Mouse (Mus musculus): ENCODE results near the gene Smok3a. TPM values are rescaled to one million over a fixed set of nuclear protein-coding genes. Genes with fewer than 3 reads are reported as not detected.
"Not testable (repeated sequence)": the region's sequence is repeated elsewhere in the genome, so short reads cannot be mapped to it uniquely, and the experiment has no call there.

The Smok3a gene
- polyA plus RNA-seq, 1 experiment from 2014 or later: not detected

DNA sequence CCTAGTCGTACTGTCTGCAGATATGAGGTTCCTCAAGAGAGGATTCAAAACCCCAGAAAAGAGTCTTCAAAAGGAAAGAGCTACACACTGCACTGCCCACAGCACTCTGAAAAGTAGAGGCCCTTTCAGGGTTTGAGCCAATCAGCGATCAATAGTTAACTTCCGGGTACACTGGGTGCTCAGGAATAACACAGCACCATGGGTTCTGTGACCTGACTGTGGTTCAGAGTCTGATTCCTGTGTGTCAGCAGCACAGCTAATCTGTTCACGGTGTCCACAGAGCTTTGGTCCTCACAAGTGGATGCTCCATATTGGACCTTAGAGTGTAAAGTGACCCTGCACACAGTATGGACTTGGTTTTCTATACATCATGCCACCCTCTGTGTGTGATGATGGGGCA, 1.5 kb upstream of the Smok3a start:
- not testable (repeated sequence) for H3K9ac ChIP-seq; H3K4me1 ChIP-seq; H3K27ac ChIP-seq; H3K4me3 ChIP-seq; H3K9me3 ChIP-seq; H3K36me3 ChIP-seq; H3K27me3 ChIP-seq; H3K4me2 ChIP-seq; ATAC-seq (ENCODE audit: borderline replicate concordance, extremely low read depth, low FRiP score, low TSS enrichment)
- WGBS: 82% methylated on average over 4 of the region's 4 CpGs

DNA sequence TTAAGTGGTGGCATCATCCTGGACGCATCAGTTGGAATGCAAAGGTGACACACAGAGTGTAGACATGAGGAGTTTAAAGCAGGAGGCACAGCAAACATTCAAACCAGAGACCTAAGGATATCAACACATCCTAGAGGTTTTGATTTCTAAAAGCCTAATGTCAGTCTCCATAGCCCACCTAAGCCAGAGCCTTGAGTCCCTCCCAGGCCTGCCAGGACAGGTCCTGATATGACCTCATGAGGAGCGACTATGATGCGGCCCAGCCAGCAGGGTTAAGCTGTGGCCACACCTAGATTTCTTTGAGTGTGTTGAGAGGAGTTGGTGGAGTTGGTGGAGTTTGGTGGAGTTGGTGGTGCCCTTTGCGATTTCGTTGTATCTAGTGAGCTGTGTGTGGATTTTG, 31.8 kb downstream of the Smok3a start, which contains the start of gene Smok3c:
Gene Smok3c, plus strand, starts transcription at position 301 of the 400 bp plus-strand sequence.
- not testable (repeated sequence) for H3K9ac ChIP-seq; H3K4me2 ChIP-seq; H3K4me1 ChIP-seq; H3K4me3 ChIP-seq; ATAC-seq (ENCODE audit: borderline replicate concordance, extremely low read depth, low FRiP score, low TSS enrichment); H3K27ac ChIP-seq; H3K27me3 ChIP-seq; H3K36me3 ChIP-seq; H3K9me3 ChIP-seq
- WGBS: no CpG with 5 or more reads among the region's 5 CpGs

DNA sequence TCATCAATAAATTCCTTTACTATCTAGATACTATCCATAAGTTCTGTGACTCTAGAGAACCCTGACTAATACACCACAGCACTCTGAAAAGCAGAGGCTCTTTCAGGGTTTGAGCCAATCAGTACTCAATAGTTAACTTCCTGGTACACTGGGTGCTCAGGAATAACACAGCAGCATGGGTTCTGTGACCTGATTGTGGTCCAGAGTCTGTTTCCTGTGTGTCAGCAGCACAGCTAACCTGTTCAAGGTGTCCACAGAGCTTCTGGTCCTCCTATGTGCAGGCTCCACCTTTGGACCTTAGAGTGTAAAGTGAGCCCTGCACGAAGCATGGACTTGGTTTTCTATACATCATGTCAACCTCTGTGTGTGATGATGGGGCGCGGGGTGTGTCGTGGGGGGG, 52.7 kb downstream of the Smok3a start:
- H3K4me1 ChIP-seq: no peaks in the 10 kb centered on the region
- H3K9ac ChIP-seq: no peak overlapping the region
- H3K9me3 ChIP-seq: no peaks in the 10 kb centered on the region
- no peak overlapping the region for H3K27ac ChIP-seq
- H3K4me3 ChIP-seq: no peak overlapping the region
- 75% methylated on average over 4 of the region's 4 CpGs for WGBS
- H3K27me3 ChIP-seq: no peaks in the 10 kb centered on the region
- no peak overlapping the region for H3K4me2 ChIP-seq
- no peak for ATAC-seq (ENCODE audit: borderline replicate concordance, extremely low read depth, low FRiP score, low TSS enrichment)
- no peaks in the 10 kb centered on the region for H3K36me3 ChIP-seq

DNA sequence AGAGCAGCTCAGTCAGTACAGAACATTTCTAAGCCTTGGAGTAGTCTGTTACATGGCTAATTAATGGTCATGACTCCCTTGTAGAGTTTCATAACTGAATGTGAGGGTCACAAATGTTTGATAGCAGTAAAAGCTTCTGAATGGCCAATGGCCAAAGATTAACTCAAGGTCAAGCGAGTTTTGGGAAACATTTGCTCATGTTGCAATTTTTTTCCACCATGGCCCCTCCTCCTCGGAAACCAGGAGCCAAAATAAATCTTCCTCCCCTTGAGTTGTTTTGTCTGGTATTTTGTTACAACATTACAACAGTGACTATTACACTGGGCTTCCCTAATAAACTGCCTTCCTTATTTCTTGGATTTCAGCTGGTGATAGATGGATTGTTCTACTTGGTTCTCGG, 54.6 kb downstream of the Smok3a start:
- ATAC-seq (ENCODE audit: borderline replicate concordance, extremely low read depth, low FRiP score, low TSS enrichment): no peak
- Histone ChIP-seq H3K27ac (no peak overlapping the region), H3K4me3 (no peak overlapping the region), H3K4me2 (no peak overlapping the region), H3K9me3 (no peaks in the 10 kb centered on the region), H3K9ac (no peak overlapping the region), H3K4me1 (no peaks in the 10 kb centered on the region), H3K36me3 (no peaks in the 10 kb centered on the region), H3K27me3 (no peaks in the 10 kb centered on the region)
- 60% methylated on average over 3 of the region's 3 CpGs for WGBS

DNA sequence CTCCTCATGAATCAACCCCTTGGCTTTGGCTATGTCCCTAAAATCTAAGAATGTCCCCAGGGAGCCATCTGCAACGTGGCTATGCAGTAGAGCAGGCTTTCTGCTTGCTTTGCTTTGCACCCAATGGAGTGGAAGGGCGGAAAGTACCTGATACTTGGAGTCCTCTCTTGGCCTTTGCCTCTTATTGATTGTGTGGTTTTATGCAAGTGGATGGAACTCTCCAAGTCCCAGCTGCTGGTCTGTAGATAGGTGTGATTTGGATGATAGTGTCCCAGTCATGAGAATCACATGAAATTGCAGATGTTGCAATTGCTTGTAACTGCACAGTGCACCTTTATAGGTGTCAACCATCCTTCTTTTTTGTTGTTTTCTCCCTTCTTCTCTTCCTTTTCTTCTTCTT, 55.1 kb downstream of the Smok3a start:
- H3K4me3 ChIP-seq: no peak overlapping the region
- H3K4me1 ChIP-seq: no peaks in the 10 kb centered on the region
- H3K9ac ChIP-seq: no peak overlapping the region
- no peak overlapping the region for H3K4me2 ChIP-seq
- ATAC-seq (ENCODE audit: borderline replicate concordance, extremely low read depth, low FRiP score, low TSS enrichment): no peak
- H3K9me3 ChIP-seq: no peaks in the 10 kb centered on the region
- no peak overlapping the region for H3K27ac ChIP-seq
- 56% methylated on average over 2 of the region's 2 CpGs for WGBS
- no peaks in the 10 kb centered on the region for H3K27me3 ChIP-seq
- no peaks in the 10 kb centered on the region for H3K36me3 ChIP-seq

DNA sequence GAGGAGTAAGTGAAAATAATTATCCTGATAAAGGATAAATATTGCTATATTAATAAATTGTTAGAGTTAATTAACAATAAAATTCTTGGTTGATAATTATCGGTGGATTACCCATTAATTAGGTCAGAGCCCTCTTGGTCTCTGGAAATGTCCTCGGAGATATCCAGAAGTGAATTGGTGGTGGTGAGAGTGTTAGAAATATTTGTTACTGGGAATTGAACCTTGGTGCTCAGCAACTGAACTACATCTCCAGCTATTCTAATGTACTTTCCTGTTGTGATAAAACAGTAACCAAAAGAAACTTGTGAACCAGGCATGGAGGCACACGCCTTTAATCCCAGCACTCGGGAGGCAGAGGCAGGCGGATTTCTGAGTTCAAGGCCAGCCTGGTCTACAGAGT, 59.4 kb downstream of the Smok3a start:
- Histone ChIP-seq H3K9ac (no peak overlapping the region), H3K27me3 (no peaks in the 10 kb centered on the region), H3K27ac (no peak overlapping the region), H3K36me3 (no peaks in the 10 kb centered on the region), H3K4me1 (no peaks in the 10 kb centered on the region), H3K9me3 (no peaks in the 10 kb centered on the region), H3K4me3 (no peak overlapping the region), H3K4me2 (no peak overlapping the region)
- ATAC-seq (ENCODE audit: borderline replicate concordance, extremely low read depth, low FRiP score, low TSS enrichment): no peak
- WGBS: 84% methylated on average over 5 of the region's 5 CpGs

DNA sequence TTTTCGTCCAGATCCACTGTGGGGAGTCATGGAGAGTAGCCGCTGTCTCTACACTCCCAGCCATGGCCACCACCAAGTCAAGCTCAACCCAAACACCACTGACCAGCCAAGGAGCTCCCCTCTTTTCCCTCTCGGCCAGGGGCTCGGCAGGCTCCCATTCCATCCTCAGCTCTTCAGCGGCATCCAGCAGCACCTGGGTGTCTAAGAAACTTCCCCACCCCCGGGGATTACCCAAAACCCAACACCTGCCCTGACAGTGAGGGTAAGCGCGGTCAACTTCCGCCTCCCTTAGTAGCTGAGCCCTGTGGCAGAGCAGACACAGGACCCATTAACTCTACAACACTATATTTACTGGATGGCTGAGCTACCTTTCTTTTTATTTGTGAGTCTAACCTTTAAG, 60.4 kb downstream of the Smok3a start:
- ATAC-seq (ENCODE audit: borderline replicate concordance, extremely low read depth, low FRiP score, low TSS enrichment): no peak

DNA sequence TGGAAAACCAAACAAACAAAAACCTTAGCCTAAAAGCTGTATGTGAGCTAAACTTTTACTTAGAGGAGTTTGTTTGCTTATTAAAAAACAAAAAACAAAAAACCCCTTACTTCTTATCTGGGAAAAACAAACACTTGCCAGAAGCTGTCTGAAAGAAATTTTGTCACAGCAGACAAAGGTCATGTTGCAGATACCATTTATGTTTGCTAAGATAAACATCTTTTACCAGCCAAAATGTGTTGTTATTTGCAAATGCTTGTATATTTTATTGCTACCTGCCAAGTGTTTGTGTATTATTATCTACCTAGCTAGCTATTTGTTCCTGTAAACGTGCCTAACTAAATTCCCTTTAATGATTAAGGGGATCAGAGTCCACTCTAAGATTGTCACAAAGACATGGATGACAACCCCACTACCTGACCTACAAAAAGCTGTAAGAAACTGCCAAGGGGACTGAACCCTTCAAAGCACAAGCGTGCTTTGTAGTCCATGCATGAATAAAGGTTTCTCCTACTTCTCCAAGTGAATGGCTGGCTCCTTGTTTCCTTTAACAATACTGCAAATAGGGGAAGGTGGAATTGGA, 62.3 kb downstream of the Smok3a start:
- H3K4me2 ChIP-seq: no peak overlapping the region
- H3K9ac ChIP-seq: no peak overlapping the region
- no peaks in the 10 kb centered on the region for H3K27me3 ChIP-seq
- H3K36me3 ChIP-seq: 0 out of 2 replicates have a peak, but pooled peaks cover 5% of the 10 kb centered on the region
- H3K4me3 ChIP-seq: no peak overlapping the region
- no peak for ATAC-seq (ENCODE audit: borderline replicate concordance, extremely low read depth, low FRiP score, low TSS enrichment)
- H3K27ac ChIP-seq: no peak overlapping the region
- 53% methylated on average over 2 of the region's 2 CpGs for WGBS
- H3K4me1 ChIP-seq: peaks cover 9% of the 10 kb centered on the region
- no peaks in the 10 kb centered on the region for H3K9me3 ChIP-seq

More for the DNA sequence above, 60.4 kb downstream of the Smok3a start:
- Histone ChIP-seq H3K9ac (no peak overlapping the region), H3K4me2 (no peak overlapping the region), H3K4me1 (peaks cover 3% of the 10 kb centered on the region; the same call in 1 of the 2 replicates), H3K36me3 (no peaks in the 10 kb centered on the region), H3K4me3 (no peak overlapping the region), H3K9me3 (no peaks in the 10 kb centered on the region), H3K27ac (no peak overlapping the region), H3K27me3 (no peaks in the 10 kb centered on the region)
- 72% methylated on average over 9 of the region's 9 CpGs for WGBS

DNA sequence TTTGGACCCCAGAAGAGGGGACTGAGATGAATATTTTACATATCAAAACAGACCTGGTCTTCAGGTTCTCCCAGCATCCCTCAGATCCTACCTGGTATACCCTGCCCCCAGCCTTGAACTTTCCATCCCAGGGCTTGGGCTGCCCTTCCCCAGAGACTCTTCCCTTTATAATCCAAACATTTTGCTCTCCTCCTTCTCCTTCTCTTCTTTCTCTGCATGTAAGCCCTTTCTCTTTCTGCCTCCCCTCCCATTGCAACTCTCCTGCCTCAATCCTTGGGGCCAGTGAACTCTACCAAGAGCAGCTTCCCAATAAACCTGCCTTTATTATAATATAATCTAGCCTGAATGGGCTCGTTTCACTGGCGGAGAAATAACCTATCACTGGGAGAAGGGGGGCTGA, 62.9 kb downstream of the Smok3a start:
- H3K4me1 ChIP-seq: peaks cover 14% of the 10 kb centered on the region
- ATAC-seq (ENCODE audit: borderline replicate concordance, extremely low read depth, low FRiP score, low TSS enrichment): no peak
- no peaks in the 10 kb centered on the region for H3K27me3 ChIP-seq
- H3K27ac ChIP-seq: no peak overlapping the region
- 91% methylated on average over 2 of the region's 2 CpGs for WGBS
- H3K9ac ChIP-seq: no peak overlapping the region
- no peak overlapping the region for H3K4me2 ChIP-seq
- H3K4me3 ChIP-seq: no peak overlapping the region
- no peaks in the 10 kb centered on the region for H3K9me3 ChIP-seq
- 0 out of 2 replicates have a peak, but pooled peaks cover 6% of the 10 kb centered on the region for H3K36me3 ChIP-seq

Other genes with a start within 250 kb of the Smok3a start
- 33.7 and 33.9 TPM in 2 replicates for gene Ppp1r35, start 242.4 kb upstream of the Smok3a start, polyA plus RNA-seq (2015; fragmentation: Nextera tagmentation; extraction: Ambion mirVana)
- gene Mepce, start 233.6 kb upstream of the Smok3a start, polyA plus RNA-seq (2015; fragmentation: Nextera tagmentation; extraction: Ambion mirVana): 11.5 and 12.3 TPM in 2 replicates
- gene Zcwpw1, start 233.5 kb upstream of the Smok3a start, polyA plus RNA-seq (2015; fragmentation: Nextera tagmentation; extraction: Ambion mirVana): 23.1 and 28.2 TPM in 2 replicates
- gene Pilra, start 185.0 kb upstream of the Smok3a start, polyA plus RNA-seq (2015; fragmentation: Nextera tagmentation; extraction: Ambion mirVana): 3.4 and 4.0 TPM in 2 replicates
- 0.76 and 0.78 TPM in 2 replicates for gene Pilrb1, start 163.2 kb upstream of the Smok3a start, polyA plus RNA-seq (2015; fragmentation: Nextera tagmentation; extraction: Ambion mirVana)
- 0.83 and 1.1 TPM in 2 replicates for gene Pilrb2, start 149.4 kb upstream of the Smok3a start, polyA plus RNA-seq (2015; fragmentation: Nextera tagmentation; extraction: Ambion mirVana)
- 0.33 and 0.37 TPM in 2 replicates for gene Cyp3a13, start 99.6 kb upstream of the Smok3a start, polyA plus RNA-seq (2015; fragmentation: Nextera tagmentation; extraction: Ambion mirVana)
- 0.10 and 0.12 TPM in 2 replicates for gene Gjc3, start 58.2 kb upstream of the Smok3a start, polyA plus RNA-seq (2015; fragmentation: Nextera tagmentation; extraction: Ambion mirVana)
- 0.17 TPM in 1 of 2 replicates, not detected in the other for gene Azgp1, start 39.7 kb upstream of the Smok3a start, polyA plus RNA-seq (2015; fragmentation: Nextera tagmentation; extraction: Ambion mirVana)
- not detected in 2 replicates for gene Smok3b, start 168 bp downstream of the Smok3a start, polyA plus RNA-seq (2015; fragmentation: Nextera tagmentation; extraction: Ambion mirVana)
- gene Smok3c, start 31.9 kb downstream of the Smok3a start, polyA plus RNA-seq (2015; fragmentation: Nextera tagmentation; extraction: Ambion mirVana): not detected in 2 replicates
- 15.8 and 16.6 TPM in 2 replicates for gene Zkscan1, start 63.8 kb downstream of the Smok3a start, polyA plus RNA-seq (2015; fragmentation: Nextera tagmentation; extraction: Ambion mirVana)
- 61.3 and 66.3 TPM in 2 replicates for gene Zscan21, start 95.6 kb downstream of the Smok3a start, polyA plus RNA-seq (2015; fragmentation: Nextera tagmentation; extraction: Ambion mirVana)
- gene Zfp113, start 134.5 kb downstream of the Smok3a start, polyA plus RNA-seq (2015; fragmentation: Nextera tagmentation; extraction: Ambion mirVana): 20.8 and 21.3 TPM in 2 replicates
- gene Cops6, start 139.8 kb downstream of the Smok3a start, polyA plus RNA-seq (2015; fragmentation: Nextera tagmentation; extraction: Ambion mirVana): 316 and 320 TPM in 2 replicates
- 22.8 and 26.2 TPM in 2 replicates for gene Ap4m1, start 150.7 kb downstream of the Smok3a start, polyA plus RNA-seq (2015; fragmentation: Nextera tagmentation; extraction: Ambion mirVana)
- gene Mcm7, start 151.2 kb downstream of the Smok3a start, polyA plus RNA-seq (2015; fragmentation: Nextera tagmentation; extraction: Ambion mirVana): 216 and 228 TPM in 2 replicates
- 86.7 and 92.3 TPM in 2 replicates for gene Taf6, start 166.2 kb downstream of the Smok3a start, polyA plus RNA-seq (2015; fragmentation: Nextera tagmentation; extraction: Ambion mirVana)
- 61.0 and 63.5 TPM in 2 replicates for gene Cnpy4, start 166.2 kb downstream of the Smok3a start, polyA plus RNA-seq (2015; fragmentation: Nextera tagmentation; extraction: Ambion mirVana)
- gene Mblac1, start 173.1 kb downstream of the Smok3a start, polyA plus RNA-seq (2015; fragmentation: Nextera tagmentation; extraction: Ambion mirVana): 9.1 and 9.7 TPM in 2 replicates
- gene Nxpe5, start 204.6 kb downstream of the Smok3a start, polyA plus RNA-seq (2015; fragmentation: Nextera tagmentation; extraction: Ambion mirVana): not detected in 2 replicates
- 58.1 and 58.6 TPM in 2 replicates for gene Lamtor4, start 234.2 kb downstream of the Smok3a start, polyA plus RNA-seq (2015; fragmentation: Nextera tagmentation; extraction: Ambion mirVana)
- gene BC037034, start 242.8 kb downstream of the Smok3a start, polyA plus RNA-seq (2015; fragmentation: Nextera tagmentation; extraction: Ambion mirVana): 4.5 and 5.7 TPM in 2 replicates

Measured in lung, embryonic 15.5 days (tissue).